Mouse (Mus musculus) liver, embryonic 16.5 days (tissue): ENCODE measurements around the gene Mrln. TPM values are rescaled to one million over a fixed set of nuclear protein-coding genes. Genes with fewer than 3 reads are reported as not detected.
A peak's percentile ranks its signal among the peaks of the same experiment; 100 is the strongest.

Source experiments
- ATAC-seq: fragments of 200-750 bp; cut with Nextera tagmentation; 2 replicates; pipeline ENCODE4 v1.8.0; 2017; ENCODE audit warnings: low read depth, mild to moderate bottlenecking, moderate number of reproducible peaks, moderate library complexity
- H3K27ac ChIP-seq: fragments of 300-500 bp; sonication (generic); 2 replicates; pipeline ENCODE4 v1.5.1; 2014; ENCODE audit warnings: mild to moderate bottlenecking, low read length
- H3K27me3 ChIP-seq: fragments of 300-500 bp; sonication (generic); 2 replicates; pipeline ENCODE4 v1.6.1; 2014; ENCODE audit warnings: low read depth, low read length, mixed read lengths; ENCODE audit not compliant: control insufficient read depth, insufficient read depth
- H3K36me3 ChIP-seq: fragments of 300-500 bp; sonication (generic); 2 replicates; pipeline ENCODE4 v1.6.1; 2014; ENCODE audit warnings: mild to moderate bottlenecking; ENCODE audit not compliant: control insufficient read depth, insufficient read depth
- H3K4me1 ChIP-seq: fragments of 300-500 bp; sonication (generic); 2 replicates; pipeline ENCODE4 v1.6.1; 2014; ENCODE audit warnings: low read depth, low read length, mixed read lengths; ENCODE audit not compliant: control insufficient read depth
- H3K4me2 ChIP-seq: fragments of 300-500 bp; sonication (generic); 2 replicates; pipeline ENCODE4 v1.6.1; 2014; ENCODE audit warnings: low read depth, low read length, mixed read lengths
- H3K4me3 ChIP-seq: fragments of 300-500 bp; sonication (generic); 2 replicates; pipeline ENCODE4 v1.5.1; 2014; ENCODE audit warnings: low read depth, mild to moderate bottlenecking, low read length
- H3K9ac ChIP-seq: fragments of 300-500 bp; sonication (generic); 2 replicates; pipeline ENCODE4 v1.6.1; 2014; ENCODE audit warnings: low read depth, low read length
- H3K9me3 ChIP-seq: fragments of 300-500 bp; sonication (generic); replicated peaks from 2 replicates; pipeline ENCODE4 v1.6.1; 2016; ENCODE audit warnings: low read length; ENCODE audit not compliant: control insufficient read depth
- WGBS: fragments of 180-500 bp; shearing (Covaris S2); extraction: QIAGEN DNeasy Blood & Tissue Kit; methylation state at CpG from one replicate; pipeline ENCODE4 v1.1.7; 2014; ENCODE audit not compliant: insufficient replicate concordance; 5-methylcytosine and 5-hydroxymethylcytosine counted together
- polyA plus RNA-seq: library from polyadenylated mRNA; unstranded; fragments of >200 nt; fragmentation: Nextera tagmentation; extraction: Ambion mirVana; gene quantifications from 2 replicates; pipeline ENCODE4 v1.2.1, GENCODE M21; 2015

Gene Mrln
- polyA plus RNA-seq, 1 experiment from 2014 or later: 1.3 TPM

GRCm38 (mm10) chr10:70230352-70230751 is 25.9 kb downstream of the Mrln start:
- no peaks in the 10 kb centered on the region for H3K36me3 ChIP-seq
- no peaks in the 10 kb centered on the region for H3K4me1 ChIP-seq
- no peak overlapping the region for H3K4me3 ChIP-seq
- H3K27me3 ChIP-seq: no peaks in the 10 kb centered on the region
- WGBS: 60% methylated on average over 6 of the region's 6 CpGs
- no peak overlapping the region for H3K4me2 ChIP-seq
- no peaks in the 10 kb centered on the region for H3K9me3 ChIP-seq
- ATAC-seq: no peak
- H3K27ac ChIP-seq: no peak overlapping the region
- no peak overlapping the region for H3K9ac ChIP-seq

- H3K4me1 ChIP-seq: no peaks in the 10 kb centered on the region
- H3K4me2 ChIP-seq: no peak overlapping the region
- 39% methylated on average over 2 of the region's 2 CpGs for WGBS
- H3K36me3 ChIP-seq: no peaks in the 10 kb centered on the region
- no peak overlapping the region for H3K9ac ChIP-seq
- no peak overlapping the region for H3K4me3 ChIP-seq
- H3K27me3 ChIP-seq: no peaks in the 10 kb centered on the region
- ATAC-seq: no peak
- no peak overlapping the region for H3K27ac ChIP-seq
- H3K9me3 ChIP-seq: no peaks in the 10 kb centered on the region
Observed at GRCm38 (mm10) chr10:70237936-70238335, 33.5 kb downstream of the Mrln start.

- H3K27me3 ChIP-seq: peaks cover 27% of the 10 kb centered on the region
- H3K4me2 ChIP-seq: no peak overlapping the region
- no peak overlapping the region for H3K27ac ChIP-seq
- H3K4me3 ChIP-seq: no peak overlapping the region
- no peak overlapping the region for H3K9ac ChIP-seq
- H3K4me1 ChIP-seq: no peaks in the 10 kb centered on the region
- 35% methylated on average over 8 of the region's 8 CpGs for WGBS
- 0 out of 2 replicates have a peak, but pooled peaks have one; percentile 41 for ATAC-seq
- H3K36me3 ChIP-seq: no peaks in the 10 kb centered on the region
- no peaks in the 10 kb centered on the region for H3K9me3 ChIP-seq
Observed at GRCm38 (mm10) chr10:70242751-70243444, 38.4 kb downstream of the Mrln start.

- no peak within 1 kb of the TSS for H3K27ac ChIP-seq
- H3K4me3 ChIP-seq: peak within 1 kb of the TSS; percentile 57
- ATAC-seq: peak; percentile 55
- H3K9ac ChIP-seq: peak within 1 kb of the TSS; percentile 43
- H3K4me1 ChIP-seq: no peaks in the 10 kb centered on the region
- WGBS: 0% methylated on average over 51 of the region's 54 CpGs
- H3K27me3 ChIP-seq: peaks cover 27% of the 10 kb centered on the region
- no peaks in the 10 kb centered on the region for H3K36me3 ChIP-seq
- peak within 1 kb of the TSS; percentile 67 for H3K4me2 ChIP-seq
- no peaks in the 10 kb centered on the region for H3K9me3 ChIP-seq
Observed at GRCm38 (mm10) chr10:70244921-70245558, 40.6 kb downstream of the Mrln start, which contains the start of gene Slc16a9. TSS of gene Slc16a9 (plus strand) at chr10:70245100.

GRCm38 (mm10) chr10:70245559-70245945 is 41.1 kb downstream of the Mrln start:
- H3K4me2 ChIP-seq: peak overlapping the region; percentile 67
- H3K9ac ChIP-seq: no peak overlapping the region
- peak overlapping the region; percentile 57 for H3K4me3 ChIP-seq
- H3K36me3 ChIP-seq: no peaks in the 10 kb centered on the region
- WGBS: 2% methylated on average over 16 of the region's 16 CpGs
- no peak overlapping the region for H3K27ac ChIP-seq
- no peaks in the 10 kb centered on the region for H3K4me1 ChIP-seq
- no peaks in the 10 kb centered on the region for H3K9me3 ChIP-seq
- no peak for ATAC-seq
- H3K27me3 ChIP-seq: peaks cover 27% of the 10 kb centered on the region

GRCm38 (mm10) chr10:70246076-70246475 is 41.6 kb downstream of the Mrln start:
- no peaks in the 10 kb centered on the region for H3K4me1 ChIP-seq
- no peak overlapping the region for H3K9ac ChIP-seq
- no peak for ATAC-seq
- WGBS: 40% methylated on average over 9 of the region's 9 CpGs
- H3K9me3 ChIP-seq: no peaks in the 10 kb centered on the region
- H3K27ac ChIP-seq: no peak overlapping the region
- peak overlapping the region; percentile 67; the same call in 1 of the 2 replicates for H3K4me2 ChIP-seq
- peaks cover 27% of the 10 kb centered on the region for H3K27me3 ChIP-seq
- no peak overlapping the region for H3K4me3 ChIP-seq
- no peaks in the 10 kb centered on the region for H3K36me3 ChIP-seq

GRCm38 (mm10) chr10:70250354-70250753 is 45.9 kb downstream of the Mrln start:
- Histone ChIP-seq H3K9ac (no peak overlapping the region), H3K4me2 (no peak overlapping the region), H3K27ac (no peak overlapping the region), H3K9me3 (no peaks in the 10 kb centered on the region), H3K4me3 (no peak overlapping the region), H3K36me3 (no peaks in the 10 kb centered on the region), H3K4me1 (no peaks in the 10 kb centered on the region), H3K27me3 (peaks cover 10% of the 10 kb centered on the region)
- WGBS: 65% methylated on average over 4 of the region's 4 CpGs
- no peak for ATAC-seq

- Histone ChIP-seq H3K27me3 (peaks cover 6% of the 10 kb centered on the region), H3K36me3 (no peaks in the 10 kb centered on the region), H3K9ac (no peak overlapping the region), H3K4me3 (no peak overlapping the region), H3K9me3 (no peaks in the 10 kb centered on the region), H3K27ac (no peak overlapping the region), H3K4me2 (no peak overlapping the region), H3K4me1 (no peaks in the 10 kb centered on the region)
- WGBS: 60% methylated on average over 6 of the region's 6 CpGs
- ATAC-seq: no peak
Observed at GRCm38 (mm10) chr10:70250766-70251165, 46.3 kb downstream of the Mrln start.

GRCm38 (mm10) chr10:70254666-70255065 is 50.2 kb downstream of the Mrln start:
- H3K27ac ChIP-seq: no peak overlapping the region
- no peaks in the 10 kb centered on the region for H3K27me3 ChIP-seq
- H3K4me3 ChIP-seq: no peak overlapping the region
- no peak for ATAC-seq
- no peaks in the 10 kb centered on the region for H3K9me3 ChIP-seq
- WGBS: 48% methylated on average over 4 of the region's 4 CpGs
- no peak overlapping the region for H3K4me2 ChIP-seq
- peaks cover 2% of the 10 kb centered on the region; the same call in 1 of the 2 replicates for H3K4me1 ChIP-seq
- H3K36me3 ChIP-seq: no peaks in the 10 kb centered on the region
- no peak overlapping the region for H3K9ac ChIP-seq
